Mouse (Mus musculus): ENCODE measurements around the gene Timm17b. TPM values are rescaled to one million over a fixed set of nuclear protein-coding genes. Genes with fewer than 3 reads are reported as not detected.
"Not testable (repeated sequence)": the region's sequence is repeated elsewhere in the genome, so short reads cannot be mapped to it uniquely, and the experiment has no call there.

Timm17b gene
- total RNA-seq, 2 experiments from 2014 or later: 20.2 to 33.2 TPM

DNA sequence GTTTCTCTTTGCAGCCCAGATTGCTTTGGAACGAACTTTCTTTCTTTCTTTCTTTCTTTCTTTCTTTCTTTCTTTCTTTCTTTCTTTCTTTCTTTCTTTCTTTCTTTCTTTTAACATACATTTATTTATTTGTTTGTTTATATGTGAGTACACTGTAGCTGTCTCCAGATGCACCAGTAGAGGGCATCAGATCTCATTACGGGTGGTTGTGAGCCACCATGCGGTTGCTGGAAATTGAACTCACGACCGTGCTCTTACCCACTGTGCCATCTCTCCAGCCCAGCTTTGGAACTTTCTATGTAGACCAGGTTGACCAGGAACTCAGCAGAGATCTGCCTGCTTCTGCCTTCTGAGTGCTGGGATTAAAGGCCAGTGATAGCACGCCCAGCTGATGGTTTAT is 18.8 kb downstream of the Timm17b start:
- ATAC-seq (replicated peaks; ENCODE audit: low FRiP score, poor library complexity, severe bottlenecking): not testable (repeated sequence)

DNA sequence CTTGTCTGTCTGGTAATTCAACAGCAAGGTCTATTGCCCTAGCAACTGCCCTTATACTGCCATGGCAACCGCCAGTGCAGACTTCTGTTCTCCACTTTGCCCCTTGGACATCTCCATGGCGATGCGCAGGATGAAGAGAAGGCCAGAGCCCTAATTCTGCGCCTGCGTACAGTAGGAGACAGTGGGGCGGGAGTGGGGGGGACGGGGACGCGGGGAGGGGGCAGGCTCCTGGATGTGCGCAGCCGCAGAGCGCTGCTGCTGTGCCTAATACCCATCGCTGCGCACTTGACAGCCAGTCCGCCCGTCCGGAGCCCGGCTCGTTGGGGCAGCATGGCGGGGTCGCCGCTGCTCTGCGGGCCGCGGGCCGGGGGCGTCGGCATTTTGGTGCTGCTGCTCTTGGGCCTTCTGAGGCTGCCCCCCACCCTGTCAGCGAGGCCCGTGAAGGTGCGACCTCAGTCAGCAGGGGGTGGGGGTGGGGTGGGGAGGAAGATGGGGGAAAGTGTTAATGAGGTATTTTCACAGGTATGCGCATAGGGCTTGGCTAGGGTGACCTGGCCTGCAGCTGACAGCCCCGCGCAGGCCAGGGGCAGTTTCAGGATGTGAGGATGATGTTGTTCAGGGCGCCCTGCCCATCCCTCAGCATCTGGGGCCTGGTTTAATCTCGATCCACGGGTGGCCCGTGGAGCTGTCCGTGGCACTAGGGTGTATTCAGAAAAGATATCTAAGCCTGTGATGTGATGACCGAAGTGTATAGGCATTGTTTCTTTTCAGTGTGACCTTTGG is 20.6 kb downstream of the Timm17b start, which contains the start of gene Pcsk1n:
Gene Pcsk1n (plus strand): TSS at position 222 of the 783 bp plus-strand sequence.
- ATAC-seq (replicated peaks; ENCODE audit: low FRiP score, poor library complexity, severe bottlenecking): no peak

DNA sequence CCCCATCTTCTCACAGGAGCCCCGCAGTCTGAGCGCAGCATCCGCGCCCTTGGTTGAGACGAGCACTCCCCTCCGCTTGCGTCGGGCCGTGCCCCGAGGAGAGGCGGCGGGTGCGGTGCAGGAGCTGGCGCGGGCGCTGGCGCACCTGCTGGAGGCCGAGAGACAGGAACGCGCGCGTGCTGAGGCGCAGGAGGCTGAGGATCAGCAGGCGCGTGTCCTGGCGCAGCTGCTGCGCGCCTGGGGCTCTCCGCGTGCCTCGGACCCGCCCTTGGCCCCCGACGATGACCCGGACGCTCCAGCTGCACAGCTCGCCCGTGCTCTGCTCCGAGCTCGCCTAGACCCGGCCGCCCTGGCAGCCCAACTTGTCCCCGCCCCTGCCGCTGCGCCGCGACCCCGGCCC is 22.9 kb downstream of the Timm17b start:
- no peak for ATAC-seq (replicated peaks; ENCODE audit: low FRiP score, poor library complexity, severe bottlenecking)

DNA sequence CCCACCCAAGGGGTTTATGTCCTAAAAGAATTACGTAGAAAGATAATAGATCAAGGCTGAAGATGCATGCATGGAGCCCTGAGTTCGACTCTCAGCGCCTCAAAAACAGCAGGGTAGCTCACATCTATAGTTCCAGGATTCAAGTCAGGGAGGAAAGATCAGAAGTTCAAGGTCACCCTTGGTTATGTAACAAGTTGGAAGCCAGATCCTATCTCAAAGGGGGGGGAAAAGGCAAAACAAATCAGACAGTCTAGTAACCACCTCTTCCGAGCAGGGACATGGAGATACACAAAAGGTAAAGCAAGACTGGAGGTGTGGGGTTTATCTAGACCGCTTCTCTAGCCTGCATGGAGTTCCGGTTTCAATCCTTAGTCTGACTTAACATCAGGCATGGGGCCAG is 27.1 kb downstream of the Timm17b start:
- ATAC-seq (replicated peaks; ENCODE audit: low FRiP score, poor library complexity, severe bottlenecking): no peak

DNA sequence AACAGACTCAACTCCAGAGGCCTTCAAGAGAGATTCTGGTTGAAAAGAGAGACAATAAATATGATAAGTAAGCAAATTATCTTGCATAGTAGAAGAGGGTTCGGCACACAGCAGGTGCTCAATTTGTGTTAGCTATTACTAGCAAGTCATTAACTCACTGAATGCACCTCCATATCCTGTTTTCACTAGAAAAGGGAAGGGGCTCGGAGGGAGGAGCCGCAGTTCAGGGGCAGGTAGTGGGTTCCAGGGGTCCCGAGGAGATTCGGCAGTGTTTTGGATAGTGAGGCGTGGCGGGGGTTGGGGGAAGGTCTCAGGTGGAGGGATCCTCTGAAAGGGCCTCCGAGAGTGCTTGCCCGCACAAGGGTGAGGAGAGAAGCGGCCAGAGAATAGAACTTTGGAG is 28.0 kb downstream of the Timm17b start:
- no peak for ATAC-seq (replicated peaks; ENCODE audit: low FRiP score, poor library complexity, severe bottlenecking)

DNA sequence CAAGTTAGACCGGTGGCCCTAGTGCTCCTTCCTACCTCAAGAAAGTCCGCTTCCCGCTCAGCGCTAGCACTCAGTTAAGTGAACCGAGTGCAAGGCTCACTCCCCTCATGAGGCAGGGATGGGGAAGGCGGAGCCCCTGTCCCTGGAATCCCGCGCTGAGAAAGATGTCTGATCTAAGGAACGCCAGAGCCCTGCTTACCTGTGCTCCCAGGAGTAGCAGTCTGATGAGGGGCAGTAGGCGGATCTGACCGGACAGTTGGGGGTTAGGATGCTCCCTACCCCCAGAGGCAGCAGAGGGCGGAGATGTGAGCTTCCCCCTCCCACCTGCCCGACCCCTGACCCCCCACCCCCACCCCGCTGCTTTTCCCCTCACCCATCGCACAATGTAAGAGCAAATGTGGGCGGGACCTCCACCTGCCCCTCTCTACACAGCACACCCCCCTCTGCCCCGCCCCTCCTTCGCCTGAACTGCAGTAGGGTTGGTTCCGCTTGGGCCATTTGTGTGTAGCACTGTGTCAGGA is 29.2 kb downstream of the Timm17b start, which contains the start of gene Eras:
Gene Eras (minus strand): TSS at position 338 of the 521 bp plus-strand sequence.
- no peak for ATAC-seq (replicated peaks; ENCODE audit: low FRiP score, poor library complexity, severe bottlenecking)

DNA sequence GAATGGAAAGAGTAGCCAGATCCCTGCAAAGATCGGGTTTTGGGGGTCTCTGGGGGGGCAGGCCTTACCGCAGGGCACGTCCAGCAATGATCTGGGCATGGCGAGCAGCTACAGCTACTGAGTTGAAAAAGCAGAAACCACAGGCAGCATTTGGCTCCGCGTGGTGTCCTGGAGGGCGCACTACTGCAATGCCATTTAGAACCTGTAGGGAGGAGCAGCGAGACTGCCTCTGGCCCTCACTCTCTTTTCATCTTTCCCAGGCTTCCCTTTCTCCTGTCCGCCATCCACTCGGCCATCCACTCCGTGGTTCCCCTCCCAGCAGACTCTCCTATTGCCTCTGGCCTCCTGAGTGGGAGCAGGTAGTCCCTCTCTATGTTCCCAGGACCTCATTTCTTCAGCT is 37.7 kb downstream of the Timm17b start:
- ATAC-seq (replicated peaks; ENCODE audit: low FRiP score, poor library complexity, severe bottlenecking): peak; percentile 65

DNA sequence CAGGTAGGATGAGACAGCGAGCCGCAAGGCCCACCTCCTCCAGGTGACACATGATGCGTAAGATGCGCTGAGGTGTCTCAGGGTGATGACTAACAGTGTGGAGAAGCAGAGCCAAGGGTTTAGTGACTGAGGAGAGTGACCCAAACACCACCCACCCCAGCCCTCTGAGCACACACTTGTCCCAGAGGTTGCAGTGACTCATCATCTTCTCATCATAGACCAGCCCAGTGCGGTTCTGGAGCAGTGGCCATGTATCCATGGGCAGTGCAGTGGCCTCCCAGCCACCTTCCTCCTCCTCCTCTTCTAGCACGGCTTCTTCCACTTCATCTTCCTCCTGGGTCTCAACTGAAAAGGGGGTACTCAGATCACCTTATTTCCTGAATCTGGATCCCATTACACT is 38.5 kb downstream of the Timm17b start:
- ATAC-seq (replicated peaks; ENCODE audit: low FRiP score, poor library complexity, severe bottlenecking): 0 out of 2 replicates have a peak, but pooled peaks have one; percentile 60

DNA sequence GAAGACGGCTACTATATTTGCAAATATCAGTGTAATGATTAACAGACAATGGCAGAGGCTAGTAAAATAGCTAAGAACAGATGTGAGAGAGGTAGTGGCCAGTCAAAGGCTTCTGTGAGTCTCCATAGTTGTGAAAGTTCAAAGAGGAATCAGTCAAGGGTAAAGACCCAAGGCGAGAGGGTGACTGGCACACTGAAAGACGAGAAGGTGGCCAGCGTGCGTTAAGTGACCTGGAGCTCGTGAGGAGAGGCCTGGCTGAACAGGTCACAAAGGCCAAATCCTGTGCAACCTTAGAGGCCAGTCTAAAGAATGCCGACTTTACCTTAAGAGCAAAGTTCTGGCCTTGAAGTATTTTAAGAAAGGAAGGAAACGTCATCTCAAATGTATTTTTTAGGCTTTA is 46.5 kb downstream of the Timm17b start:
- ATAC-seq (replicated peaks; ENCODE audit: low FRiP score, poor library complexity, severe bottlenecking): no peak

DNA sequence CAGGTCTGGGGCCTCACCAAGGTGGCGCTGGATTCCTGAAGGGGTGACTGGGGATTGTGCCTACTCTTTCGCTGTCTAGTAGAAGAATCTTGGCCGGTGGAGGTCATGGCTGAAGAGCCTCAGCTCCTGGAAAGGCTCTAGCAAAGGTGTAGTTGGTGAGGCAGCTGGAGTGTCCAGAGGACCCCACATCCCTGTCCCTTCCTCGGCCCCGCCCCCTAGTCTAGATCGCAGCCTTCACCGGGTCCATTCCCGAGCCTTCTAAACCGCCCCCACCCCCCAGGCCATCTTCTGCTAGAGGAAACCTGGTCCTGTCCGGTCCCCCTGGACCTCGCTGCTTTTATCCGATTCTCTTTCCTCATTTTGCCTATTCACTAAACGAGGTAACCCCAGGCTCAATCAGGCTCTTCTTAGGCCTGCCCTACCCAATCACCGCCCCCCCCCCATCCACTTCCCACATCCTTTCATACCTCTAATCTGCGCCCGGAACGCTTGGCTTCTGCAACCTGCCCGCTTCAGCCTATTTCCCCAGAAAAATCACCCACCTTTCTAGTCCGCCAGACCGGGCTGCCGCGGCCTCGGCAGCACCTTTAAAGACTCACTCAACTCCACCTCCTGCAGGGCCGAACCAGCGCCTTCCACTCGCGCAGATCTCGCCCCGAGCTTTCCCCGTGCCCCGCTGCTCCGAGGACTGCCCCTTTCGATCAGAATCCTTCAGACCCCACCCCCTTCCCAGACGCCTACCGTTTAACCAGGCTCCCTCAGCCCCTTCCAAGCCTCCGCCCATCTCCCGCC is 48.1 kb downstream of the Timm17b start, which contains the start of gene Hdac6:
Gene Hdac6 (minus strand): TSS at position 782 of the 792 bp plus-strand sequence.
- no peak for ATAC-seq (replicated peaks; ENCODE audit: low FRiP score, poor library complexity, severe bottlenecking)

DNA sequence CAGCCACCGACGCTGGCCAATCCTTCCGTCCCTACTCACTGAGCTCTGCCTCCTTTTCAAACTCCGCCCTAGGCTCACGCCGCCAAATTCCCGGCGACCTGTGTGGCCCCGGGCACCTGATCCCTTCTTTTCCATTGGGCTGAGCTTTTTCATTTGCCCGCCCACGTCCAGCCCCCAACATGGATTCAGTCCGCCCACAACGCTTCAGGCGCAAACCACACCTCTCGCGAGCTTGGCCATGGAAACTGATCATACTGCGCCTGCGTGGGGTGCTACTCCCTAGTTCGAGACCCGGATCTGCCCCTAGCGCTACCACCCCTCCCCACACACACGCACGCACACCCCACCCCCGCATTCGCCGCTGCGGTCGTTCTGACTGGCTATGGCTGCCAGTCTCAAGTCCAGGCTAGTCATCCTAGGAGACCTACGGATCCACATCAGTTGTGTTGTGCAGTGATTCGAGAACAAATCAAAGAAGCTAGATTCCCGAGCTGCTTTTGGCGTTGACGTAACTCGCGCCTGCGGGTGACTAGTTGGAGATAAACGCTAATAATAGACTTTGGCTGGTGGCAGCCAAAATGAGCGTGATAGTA is 48.8 kb downstream of the Timm17b start:
- ATAC-seq (replicated peaks; ENCODE audit: low FRiP score, poor library complexity, severe bottlenecking): peak; percentile 99

DNA sequence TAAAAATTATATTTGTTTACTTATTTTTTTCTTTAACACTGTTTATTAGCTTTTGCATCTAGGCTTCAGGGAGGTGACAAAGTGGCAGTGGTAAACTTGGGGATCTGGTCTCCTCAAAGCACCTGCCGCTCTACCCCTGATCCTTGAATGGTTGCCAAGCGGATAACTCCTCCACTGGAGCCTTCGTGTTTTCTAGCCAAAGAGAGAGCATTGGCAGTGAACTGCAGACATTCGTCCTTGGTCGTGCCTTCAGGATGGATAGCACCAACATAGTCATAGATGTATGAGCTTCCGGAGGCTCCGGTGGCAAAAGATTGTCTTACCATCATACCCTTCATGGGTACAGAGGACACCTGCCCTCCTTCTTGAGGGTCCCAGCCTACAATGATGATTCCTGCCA is 50.9 kb downstream of the Timm17b start:
- ATAC-seq (replicated peaks; ENCODE audit: low FRiP score, poor library complexity, severe bottlenecking): no peak

Other genes starting within 250 kb of the Timm17b start
- gene Prickle3, start 242.1 kb upstream of the Timm17b start, total RNA-seq (2015; ENCODE audit: low replicate concordance): 2.5 and 5.0 TPM in 2 replicates
- 1.0 and 2.1 TPM in 2 replicates for gene Prickle3, start 242.1 kb upstream of the Timm17b start, total RNA-seq (2017; ENCODE audit: low replicate concordance)
- 137 and 180 TPM in 2 replicates for gene Plp2, start 228.0 kb upstream of the Timm17b start, total RNA-seq (2015; ENCODE audit: low replicate concordance)
- 26.9 and 37.0 TPM in 2 replicates for gene Plp2, start 228.0 kb upstream of the Timm17b start, total RNA-seq (2017; ENCODE audit: low replicate concordance)
- not detected in 2 replicates for gene Magix, start 218.1 kb upstream of the Timm17b start, total RNA-seq (2015; ENCODE audit: low replicate concordance)
- 0.09 TPM in 1 of 2 replicates, not detected in the other for gene Magix, start 218.1 kb upstream of the Timm17b start, total RNA-seq (2017; ENCODE audit: low replicate concordance)
- gene Gpkow, start 202.2 kb upstream of the Timm17b start, total RNA-seq (2015; ENCODE audit: low replicate concordance): 7.9 and 13.4 TPM in 2 replicates
- gene Gpkow, start 202.2 kb upstream of the Timm17b start, total RNA-seq (2017; ENCODE audit: low replicate concordance): 9.0 and 11.3 TPM in 2 replicates
- 139 and 161 TPM in 2 replicates for gene Wdr45, start 185.0 kb upstream of the Timm17b start, total RNA-seq (2015; ENCODE audit: low replicate concordance)
- 102 and 111 TPM in 2 replicates for gene Wdr45, start 185.0 kb upstream of the Timm17b start, total RNA-seq (2017; ENCODE audit: low replicate concordance)
- gene Gm45208, start 177.1 kb upstream of the Timm17b start, total RNA-seq (2015; ENCODE audit: low replicate concordance): not detected in 2 replicates
- gene Gm45208, start 177.1 kb upstream of the Timm17b start, total RNA-seq (2017; ENCODE audit: low replicate concordance): not detected in 2 replicates
- 4.8 and 10.0 TPM in 2 replicates for gene Praf2, start 170.9 kb upstream of the Timm17b start, total RNA-seq (2015; ENCODE audit: low replicate concordance)
- 1.5 and 2.8 TPM in 2 replicates for gene Praf2, start 170.9 kb upstream of the Timm17b start, total RNA-seq (2017; ENCODE audit: low replicate concordance)
- gene Ccdc120, start 148.5 kb upstream of the Timm17b start, total RNA-seq (2015; ENCODE audit: low replicate concordance): not detected in 2 replicates
- gene Ccdc120, start 148.5 kb upstream of the Timm17b start, total RNA-seq (2017; ENCODE audit: low replicate concordance): 1.8 TPM in 1 of 2 replicates, not detected in the other
- 16.1 and 20.2 TPM in 2 replicates for gene Tfe3, start 136.8 kb upstream of the Timm17b start, total RNA-seq (2015; ENCODE audit: low replicate concordance)
- gene Tfe3, start 136.8 kb upstream of the Timm17b start, total RNA-seq (2017; ENCODE audit: low replicate concordance): 7.1 and 18.2 TPM in 2 replicates
- 146 and 177 TPM in 2 replicates for gene Gripap1, start 109.6 kb upstream of the Timm17b start, total RNA-seq (2015; ENCODE audit: low replicate concordance)
- 200 and 207 TPM in 2 replicates for gene Gripap1, start 109.6 kb upstream of the Timm17b start, total RNA-seq (2017; ENCODE audit: low replicate concordance)
- gene Kcnd1, start 77.1 kb upstream of the Timm17b start, total RNA-seq (2015; ENCODE audit: low replicate concordance): 4.8 and 5.4 TPM in 2 replicates
- 3.6 and 4.5 TPM in 2 replicates for gene Kcnd1, start 77.1 kb upstream of the Timm17b start, total RNA-seq (2017; ENCODE audit: low replicate concordance)
- 399 and 555 TPM in 2 replicates for gene Otud5, start 58.0 kb upstream of the Timm17b start, total RNA-seq (2015; ENCODE audit: low replicate concordance)
- 691 and 1,009 TPM in 2 replicates for gene Otud5, start 58.0 kb upstream of the Timm17b start, total RNA-seq (2017; ENCODE audit: low replicate concordance)
- gene Pim2, start 21.1 kb upstream of the Timm17b start, total RNA-seq (2015; ENCODE audit: low replicate concordance): 41.9 and 42.8 TPM in 2 replicates
- gene Pim2, start 21.1 kb upstream of the Timm17b start, total RNA-seq (2017; ENCODE audit: low replicate concordance): 30.4 and 31.3 TPM in 2 replicates
- gene Slc35a2, start 15.3 kb upstream of the Timm17b start, total RNA-seq (2015; ENCODE audit: low replicate concordance): 1.5 and 3.1 TPM in 2 replicates
- gene Slc35a2, start 15.3 kb upstream of the Timm17b start, total RNA-seq (2017; ENCODE audit: low replicate concordance): 10.0 and 10.9 TPM in 2 replicates
- 7.3 and 8.4 TPM in 2 replicates for gene Pqbp1, start 88 bp upstream of the Timm17b start, total RNA-seq (2015; ENCODE audit: low replicate concordance)
- 39.3 and 41.1 TPM in 2 replicates for gene Pqbp1, start 88 bp upstream of the Timm17b start, total RNA-seq (2017; ENCODE audit: low replicate concordance)
- not detected in 2 replicates for gene Gm10491, start 8.5 kb downstream of the Timm17b start, total RNA-seq (2015; ENCODE audit: low replicate concordance)
- not detected in 2 replicates for gene Gm10491, start 8.5 kb downstream of the Timm17b start, total RNA-seq (2017; ENCODE audit: low replicate concordance)
- gene Gm10490, start 10.2 kb downstream of the Timm17b start, total RNA-seq (2015; ENCODE audit: low replicate concordance): not detected in 2 replicates
- gene Gm10490, start 10.2 kb downstream of the Timm17b start, total RNA-seq (2017; ENCODE audit: low replicate concordance): not detected in 2 replicates
- not detected in 2 replicates for gene Pcsk1n, start 20.5 kb downstream of the Timm17b start, total RNA-seq (2015; ENCODE audit: low replicate concordance)
- not detected in 2 replicates for gene Pcsk1n, start 20.5 kb downstream of the Timm17b start, total RNA-seq (2017; ENCODE audit: low replicate concordance)
- gene Eras, start 29.2 kb downstream of the Timm17b start, total RNA-seq (2015; ENCODE audit: low replicate concordance): not detected in 2 replicates
- gene Eras, start 29.2 kb downstream of the Timm17b start, total RNA-seq (2017; ENCODE audit: low replicate concordance): not detected in 2 replicates
- 5.0 and 9.0 TPM in 2 replicates for gene Hdac6, start 48.5 kb downstream of the Timm17b start, total RNA-seq (2015; ENCODE audit: low replicate concordance)
- gene Hdac6, start 48.5 kb downstream of the Timm17b start, total RNA-seq (2017; ENCODE audit: low replicate concordance): 2.4 and 6.8 TPM in 2 replicates
- 45.1 and 78.6 TPM in 2 replicates for gene Gata1, start 78.7 kb downstream of the Timm17b start, total RNA-seq (2015; ENCODE audit: low replicate concordance)
- gene Gata1, start 78.7 kb downstream of the Timm17b start, total RNA-seq (2017; ENCODE audit: low replicate concordance): 29.3 and 49.9 TPM in 2 replicates
- not detected in 2 replicates for gene Glod5, start 119.1 kb downstream of the Timm17b start, total RNA-seq (2015; ENCODE audit: low replicate concordance)
- gene Glod5, start 119.1 kb downstream of the Timm17b start, total RNA-seq (2017; ENCODE audit: low replicate concordance): not detected in 2 replicates
- gene Suv39h1, start 175.4 kb downstream of the Timm17b start, total RNA-seq (2015; ENCODE audit: low replicate concordance): 13.1 and 20.9 TPM in 2 replicates
- 24.1 and 25.7 TPM in 2 replicates for gene Suv39h1, start 175.4 kb downstream of the Timm17b start, total RNA-seq (2017; ENCODE audit: low replicate concordance)
- gene Was, start 191.1 kb downstream of the Timm17b start, total RNA-seq (2015; ENCODE audit: low replicate concordance): 24.4 and 27.2 TPM in 2 replicates
- gene Was, start 191.1 kb downstream of the Timm17b start, total RNA-seq (2017; ENCODE audit: low replicate concordance): 19.1 and 27.3 TPM in 2 replicates
- 3.1 and 7.7 TPM in 2 replicates for gene Wdr13, start 233.5 kb downstream of the Timm17b start, total RNA-seq (2015; ENCODE audit: low replicate concordance)
- gene Wdr13, start 233.5 kb downstream of the Timm17b start, total RNA-seq (2017; ENCODE audit: low replicate concordance): 7.9 and 15.5 TPM in 2 replicates
- 309 and 358 TPM in 2 replicates for gene Rbm3, start 246.5 kb downstream of the Timm17b start, total RNA-seq (2015; ENCODE audit: low replicate concordance)
- 298 and 314 TPM in 2 replicates for gene Rbm3, start 246.5 kb downstream of the Timm17b start, total RNA-seq (2017; ENCODE audit: low replicate concordance)